ENCODE assay signal across 9 mouse cellular contexts in genomic region chr16:30503958-30504357, GRCm38 (mm10). TPM values are rescaled to one million over a fixed set of nuclear protein-coding genes. Genes with fewer than 3 reads are reported as not detected.
A peak's percentile ranks its signal among the peaks of the same experiment; 100 is the strongest.
DNase-seq lines count a peak whose midpoint lies in the region; ATAC-seq lines count a peak whose summit lies in the region.
"Had no signal": no experiment of that assay in that cellular context is flagged by ENCODE, and none has a peak within 500 bp of the region (broad histone marks: within the 10 kb centered on the region; RNA-seq: fewer than 3 reads in every experiment).

No protein-coding gene starts in this region.

- no peak overlapping the region for H3K27ac ChIP-seq in hindbrain, embryonic 10.5 days
- H3K27ac ChIP-seq in hindbrain, embryonic 13.5 days = no peak overlapping the region
- 0 out of 2 replicates have a peak overlapping the region, but pooled peaks have one; percentile 6 for H3K27ac ChIP-seq in heart, embryonic 10.5 days
- H3K27ac ChIP-seq in midbrain, embryonic 13.5 days = no peak overlapping the region
- H3K27ac ChIP-seq: lung, embryonic 15.5 days had no signal

- no peak overlapping the region for H3K9ac ChIP-seq in hindbrain, embryonic 13.5 days
- no peak overlapping the region for H3K9ac ChIP-seq in midbrain, embryonic 13.5 days (replicated peaks)
- H3K9ac ChIP-seq: lung, embryonic 15.5 days had no signal

- no peak overlapping the region for H3K4me2 ChIP-seq in hindbrain, embryonic 13.5 days
- H3K4me2 ChIP-seq in midbrain, embryonic 13.5 days (replicated peaks) = no peak overlapping the region
- H3K4me2 ChIP-seq: lung, embryonic 15.5 days had no signal

- H3K27me3 ChIP-seq in hindbrain, embryonic 10.5 days (ENCODE audit: insufficient read depth, poor library complexity, severe bottlenecking) = peaks cover 13% of the 10 kb centered on the region
- peaks cover 11% of the 10 kb centered on the region; the same call in 1 of the 2 replicates for H3K27me3 ChIP-seq in hindbrain, embryonic 13.5 days
- peaks cover 7% of the 10 kb centered on the region for H3K27me3 ChIP-seq in heart, embryonic 10.5 days (ENCODE audit: insufficient read depth, poor library complexity, severe bottlenecking)
- H3K27me3 ChIP-seq in midbrain, embryonic 13.5 days = peaks cover 5% of the 10 kb centered on the region; the same call in 1 of the 2 replicates
- H3K27me3 ChIP-seq: lung, embryonic 15.5 days had no signal

- WGBS in hindbrain, embryonic 10.5 days = 17% methylated on average over 15 of the region's 15 CpGs
- WGBS in hindbrain, embryonic 13.5 days = 19% methylated on average over 15 of the region's 15 CpGs
- 14% methylated on average over 15 of the region's 15 CpGs for WGBS in heart, embryonic 10.5 days
- 23% methylated on average over 15 of the region's 15 CpGs for WGBS in midbrain, embryonic 13.5 days

- DNase-seq in hindbrain, embryonic 10.5 days (ENCODE audit: low spot score) = peak; percentile 49
- peak; percentile 60 for DNase-seq in c-Kit-positive CD71-positive TER-119-positive erythroid progenitor cells, embryonic 14.5 days (ENCODE audit: low spot score)
- DNase-seq in heart, embryonic 10.5 days (ENCODE audit: low spot score) = no peak
- peak; percentile 69 to 78 for DNase-seq in kidney, postnatal 4 days
- peak; percentile 69 for DNase-seq in urinary bladder, postnatal 14 days (ENCODE audit: low spot score)

- no peaks in the 10 kb centered on the region for H3K9me3 ChIP-seq in hindbrain, embryonic 10.5 days
- no peaks in the 10 kb centered on the region for H3K9me3 ChIP-seq in hindbrain, embryonic 13.5 days
- H3K9me3 ChIP-seq in heart, embryonic 10.5 days = no peaks in the 10 kb centered on the region
- H3K9me3 ChIP-seq in midbrain, embryonic 13.5 days = no peaks in the 10 kb centered on the region
- H3K9me3 ChIP-seq: lung, embryonic 15.5 days had no signal

- H3K36me3 ChIP-seq in hindbrain, embryonic 10.5 days = no peaks in the 10 kb centered on the region
- H3K36me3 ChIP-seq in hindbrain, embryonic 13.5 days = no peaks in the 10 kb centered on the region
- no peaks in the 10 kb centered on the region for H3K36me3 ChIP-seq in heart, embryonic 10.5 days
- H3K36me3 ChIP-seq in midbrain, embryonic 13.5 days = no peaks in the 10 kb centered on the region
- H3K36me3 ChIP-seq: lung, embryonic 15.5 days had no signal

- H3K4me3 ChIP-seq in hindbrain, embryonic 10.5 days = no peak overlapping the region
- no peak overlapping the region for H3K4me3 ChIP-seq in hindbrain, embryonic 13.5 days
- H3K4me3 ChIP-seq in heart, embryonic 10.5 days = no peak overlapping the region
- H3K4me3 ChIP-seq in midbrain, embryonic 13.5 days (replicated peaks) = no peak overlapping the region
- H3K4me3 ChIP-seq: lung, embryonic 15.5 days had no signal

- ATAC-seq in hindbrain, embryonic 13.5 days (ENCODE audit: low FRiP score) = no peak
- ATAC-seq in CD4-positive, CD25-positive, alpha-beta regulatory T cell, adult 4 months = peak; percentile 83
- ATAC-seq in midbrain, embryonic 13.5 days = peak; percentile 21; the same call in 1 of the 2 replicates

- peaks cover 20% of the 10 kb centered on the region for H3K4me1 ChIP-seq in hindbrain, embryonic 10.5 days (replicated peaks)
- peaks cover 13% of the 10 kb centered on the region for H3K4me1 ChIP-seq in hindbrain, embryonic 13.5 days (replicated peaks)
- H3K4me1 ChIP-seq in heart, embryonic 10.5 days = peaks cover 50% of the 10 kb centered on the region
- H3K4me1 ChIP-seq in midbrain, embryonic 13.5 days (replicated peaks) = peaks cover 13% of the 10 kb centered on the region

RNA-seq across cellular contexts. Expression of gene Tmem44, which starts 46.7 kb away (rescaled TPM):
- polyA plus RNA-seq in hindbrain, embryonic 10.5 days (2016; fragmentation: Nextera tagmentation; extraction: Ambion mirVana) = 22.8 and 39.3 TPM in 2 replicates
- 73.7 and 82.8 TPM in 2 replicates for polyA plus RNA-seq in hindbrain, embryonic 13.5 days (2015; fragmentation: Nextera tagmentation; extraction: Ambion mirVana)
- under 1 TPM in 1 of 2 experiments, not detected in 1; 0.70 TPM for polyA plus RNA-seq in CD4-positive, CD25-positive, alpha-beta regulatory T cell, adult 4 months (2017; shearing (Covaris generic))
- polyA plus RNA-seq in heart, embryonic 10.5 days (2016; fragmentation: Nextera tagmentation; extraction: Ambion mirVana) = 16.1 and 23.1 TPM in 2 replicates
- 70.9 and 73.1 TPM in 2 replicates for polyA plus RNA-seq in midbrain, embryonic 13.5 days (2015; fragmentation: Nextera tagmentation; extraction: Ambion mirVana)

Comparison
In these comparisons a context has a peak if more than half of its experiments do, and no peak if none do; other contexts are left out.
1. RNA of gene Tmem44, which starts 46.7 kb away (polyA plus RNA-seq): 73.7 to 82.8 TPM in hindbrain, embryonic 13.5 days, 70.9 to 73.1 TPM in midbrain, embryonic 13.5 days, 22.8 to 39.3 TPM in hindbrain, embryonic 10.5 days and 16.1 to 23.1 TPM in heart, embryonic 10.5 days; 0.70 TPM in CD4-positive, CD25-positive, alpha-beta regulatory T cell, adult 4 months; every median in the first group is over 10 times any median in the second.